Mouse (Mus musculus) hindlimb bud, embryonic 11.5 days (tissue): ENCODE results near the gene Fyn.

Experiments used
- DNase-seq: peaks from one replicate; pipeline ENCODE4 v3.0.0-alpha.2; 2012; ENCODE audit warnings: low read depth, low spot score; ENCODE audit errors: extremely low spot score

The Fyn gene

DNA sequence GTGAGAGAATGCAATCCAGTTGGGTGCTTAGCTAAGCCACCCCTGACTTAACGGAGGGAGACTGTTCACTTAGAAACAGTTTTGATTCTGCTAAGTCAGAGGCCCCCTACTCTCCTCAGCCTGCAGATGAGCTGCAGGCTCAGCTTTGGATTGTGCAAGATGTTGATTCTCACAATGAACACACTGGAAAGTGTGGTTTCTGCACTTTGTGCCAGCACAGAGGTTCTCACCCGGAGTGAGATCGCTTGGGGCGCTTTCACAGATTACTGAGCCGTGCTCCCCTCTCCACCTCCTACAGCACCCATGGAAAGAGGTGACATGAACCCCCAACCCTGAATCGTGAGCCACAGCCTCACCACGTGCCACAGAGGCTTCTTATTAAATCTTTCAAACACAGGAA, 100.7 kb downstream of the Fyn start:
- DNase-seq = no peak

- no peak for DNase-seq
Measured at GRCm38 (mm10) chr10:39470321-39470720, 101.7 kb downstream of the Fyn start.

DNA sequence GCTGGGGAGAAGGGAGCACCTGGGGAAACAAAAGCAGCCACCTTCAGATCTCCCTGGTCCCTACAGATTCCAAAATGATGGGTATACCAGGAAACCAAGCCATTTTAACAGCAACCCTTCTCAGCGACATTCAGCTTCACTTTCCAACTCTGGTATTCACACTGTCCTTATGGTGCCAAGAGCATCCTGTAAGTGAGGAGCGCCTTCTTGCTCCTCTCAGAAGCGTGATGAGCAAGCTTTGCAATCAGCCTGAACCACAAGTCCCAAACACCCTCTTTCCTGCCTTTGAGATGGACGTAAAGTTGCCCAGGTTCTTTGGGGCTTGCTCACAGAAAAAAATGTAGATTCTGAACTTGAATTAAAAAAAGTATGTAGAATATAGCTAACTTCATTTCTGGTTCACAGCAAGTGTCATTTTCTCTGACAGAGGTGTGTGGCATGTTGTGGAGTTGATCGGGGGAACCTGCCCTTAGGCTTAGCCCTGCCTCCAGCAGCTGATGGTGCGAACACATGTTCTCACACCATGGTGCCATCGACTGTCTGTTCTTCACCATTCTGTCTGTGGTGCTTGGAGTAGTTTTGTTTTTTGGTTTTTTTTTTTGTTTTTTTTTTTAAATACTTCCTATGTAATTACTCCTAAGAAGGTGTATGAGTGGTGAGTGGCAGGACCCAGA, 102.5 kb downstream of the Fyn start:
- no peak for DNase-seq

DNA sequence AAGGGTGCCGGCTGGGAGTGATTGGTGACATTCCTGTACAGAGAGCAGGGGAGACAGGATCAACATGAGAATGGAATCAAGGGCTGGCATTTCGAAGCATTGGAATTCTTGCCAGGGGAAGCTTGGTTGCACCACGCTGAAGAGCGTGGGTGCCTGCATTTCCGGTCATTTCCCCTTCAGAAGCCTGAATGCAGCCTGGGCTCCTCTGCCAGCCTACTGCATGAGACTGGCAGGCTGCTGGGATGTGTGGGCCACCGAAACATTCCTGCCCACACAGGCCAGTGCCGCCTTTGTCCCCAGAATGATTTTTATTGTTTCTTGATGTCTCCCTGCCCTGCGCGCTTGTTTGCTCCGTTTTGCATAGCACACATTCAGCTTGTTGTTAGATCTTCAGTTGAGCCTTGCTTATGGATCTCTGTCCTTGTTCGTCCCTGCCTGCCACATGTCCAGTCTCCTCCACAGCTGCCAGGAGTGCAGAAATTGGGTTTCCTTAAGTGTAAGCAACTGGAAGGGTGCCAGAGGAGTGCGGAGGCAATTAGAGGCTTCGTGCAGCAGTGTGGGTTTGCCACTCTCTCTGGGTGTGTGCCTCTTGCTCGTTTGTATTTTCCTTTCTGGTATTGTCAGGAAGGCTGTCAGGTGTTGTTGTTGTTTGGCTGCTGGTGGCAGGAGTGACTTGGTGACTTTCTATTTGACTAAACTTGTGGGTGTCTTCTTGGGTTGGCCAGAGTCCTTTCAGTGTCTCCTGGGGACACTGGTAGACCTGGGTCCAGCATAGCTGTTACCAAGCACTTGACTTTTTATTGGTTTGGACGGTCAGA, 103.3 kb downstream of the Fyn start:
- DNase-seq = no peak

- DNase-seq = no peak
Measured at GRCm38 (mm10) chr10:39472923-39473322, 104.3 kb downstream of the Fyn start.

GRCm38 (mm10) chr10:39479361-39479760, 110.7 kb downstream of the Fyn start:
- DNase-seq = no peak

DNA sequence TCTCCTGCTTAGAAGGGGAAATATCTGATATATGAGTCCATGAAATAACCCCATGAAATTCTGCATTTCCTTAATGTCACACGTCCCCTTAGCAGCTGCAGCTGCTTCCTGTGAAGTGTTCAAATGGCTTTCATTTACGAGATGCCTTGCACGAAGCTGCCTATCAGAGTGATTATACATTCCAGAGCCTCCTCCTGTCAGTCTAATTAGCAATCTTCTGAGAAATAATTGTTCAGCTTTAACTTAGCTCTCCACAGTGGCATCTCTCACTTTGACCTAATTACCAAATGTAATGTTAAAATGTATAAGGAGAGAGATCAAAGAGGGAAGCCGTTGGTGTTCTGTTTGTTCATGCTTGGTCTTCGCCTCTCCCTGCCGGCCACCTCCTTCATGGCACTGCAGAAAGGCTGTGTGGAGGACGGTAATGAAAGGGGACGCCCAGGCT, 115.7 kb downstream of the Fyn start:
- DNase-seq = peak; percentile 39

DNA sequence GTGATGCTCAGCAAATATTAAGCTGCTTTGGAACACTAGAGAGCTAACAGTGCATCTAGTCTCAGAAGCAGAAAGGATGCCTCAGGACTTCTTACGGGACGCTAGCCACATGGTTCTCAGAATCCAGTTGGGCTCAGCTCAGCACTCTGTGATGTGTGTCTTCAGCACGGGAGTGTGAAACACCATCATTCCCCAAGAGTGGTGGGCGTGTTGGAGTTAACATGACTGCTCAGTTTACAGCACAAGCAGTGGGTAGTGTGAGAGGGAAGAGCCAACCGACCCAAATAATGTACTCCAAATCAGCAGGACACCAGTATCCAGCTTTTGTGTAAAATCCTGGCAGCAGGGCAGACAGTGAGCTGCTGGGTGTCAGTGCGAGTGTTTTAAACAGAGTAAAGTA, 116.2 kb downstream of the Fyn start:
- DNase-seq = no peak

DNA sequence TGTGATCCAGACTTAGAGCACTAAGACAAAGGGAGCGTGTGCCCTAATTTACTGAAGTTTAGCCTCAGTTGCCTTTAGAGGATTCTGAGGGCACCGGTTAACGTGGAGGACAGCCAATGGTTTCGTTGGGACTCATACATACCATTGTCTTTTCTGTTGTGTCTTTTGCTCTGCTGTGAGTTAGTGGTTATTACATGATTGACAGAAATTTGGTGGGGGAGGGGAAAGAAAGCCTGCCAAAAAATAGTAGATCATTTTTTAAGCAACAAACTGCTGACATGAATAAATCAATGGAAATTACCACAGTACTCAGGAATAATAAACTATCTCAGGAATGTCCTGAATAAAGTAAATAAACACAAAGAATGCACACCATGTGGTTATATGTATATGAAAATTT, 117.3 kb downstream of the Fyn start:
- no peak for DNase-seq

GRCm38 (mm10) chr10:39486501-39487450, 118.1 kb downstream of the Fyn start:
- no peak for DNase-seq

DNA sequence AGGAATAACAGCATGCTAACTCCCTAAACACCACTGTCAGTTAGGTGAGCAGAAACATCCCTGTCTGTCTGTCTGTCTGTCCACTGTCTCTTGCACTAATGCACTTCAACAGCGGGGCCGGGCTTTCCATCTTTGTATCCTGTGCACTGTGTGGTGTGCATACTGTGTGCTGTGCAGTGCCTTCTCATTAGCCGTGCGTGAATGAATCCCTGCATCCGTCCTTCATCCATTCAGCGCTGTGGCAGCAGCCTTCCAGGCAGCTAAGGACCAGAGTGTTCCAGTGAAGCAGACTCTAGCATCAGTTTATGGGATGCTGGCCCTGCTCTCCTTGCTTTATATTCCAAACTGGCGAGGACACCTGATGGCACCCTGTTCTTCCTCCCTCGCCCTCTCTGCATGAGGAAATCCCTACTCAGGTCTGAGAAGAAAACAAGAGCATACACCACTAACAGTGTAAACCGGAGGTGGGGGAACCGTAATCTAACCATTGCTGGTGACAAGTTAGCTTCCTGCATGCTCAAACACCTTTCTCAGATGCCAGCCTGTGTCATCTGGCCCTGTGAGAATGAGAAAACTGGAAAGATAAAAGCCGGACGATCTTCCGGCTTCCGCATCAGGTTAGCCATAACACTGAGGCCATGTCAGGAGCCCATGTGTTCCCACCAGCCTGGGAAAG, 119.2 kb downstream of the Fyn start:
- no peak for DNase-seq

DNA sequence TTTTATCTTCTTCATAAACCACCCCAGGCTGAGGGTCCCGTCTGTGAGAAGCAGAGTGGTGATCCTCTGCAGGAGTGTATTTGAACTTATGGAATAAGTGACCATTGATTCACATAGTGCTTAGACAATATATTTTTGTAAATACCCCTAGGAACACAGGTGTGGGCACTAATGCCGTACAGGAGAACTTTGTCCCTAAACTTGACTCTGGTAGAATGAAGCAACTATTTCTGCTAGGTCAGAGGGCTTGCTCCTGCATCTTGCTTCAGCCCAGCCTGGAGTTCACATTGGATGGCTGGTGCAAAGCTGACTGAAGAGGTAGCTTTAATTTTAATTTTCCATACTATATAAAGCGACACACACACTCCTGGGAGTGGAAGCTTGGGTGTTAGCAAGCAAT, 119.9 kb downstream of the Fyn start:
- no peak for DNase-seq

DNA sequence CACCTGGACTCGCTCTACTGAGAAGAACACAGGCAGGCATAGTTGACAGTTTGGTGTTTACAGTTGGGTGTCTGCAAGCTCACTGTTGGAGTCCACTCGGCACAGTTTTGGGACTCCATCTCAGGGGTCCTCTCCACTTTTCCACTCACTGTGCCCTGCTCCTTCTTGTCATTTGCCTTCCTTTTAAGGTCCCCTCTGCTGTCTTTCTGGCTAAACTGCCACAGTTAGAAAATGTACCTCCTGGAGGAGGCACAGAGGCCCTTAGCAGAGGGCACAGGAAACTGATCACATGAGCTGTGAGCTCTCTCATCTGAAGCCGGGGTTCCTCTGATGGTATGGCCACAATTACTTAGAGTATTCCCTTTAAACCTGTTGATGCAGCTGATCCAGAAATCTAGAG, 120.3 kb downstream of the Fyn start:
- DNase-seq = no peak

- DNase-seq = no peak
Measured at GRCm38 (mm10) chr10:39490349-39491121, 121.9 kb downstream of the Fyn start.

GRCm38 (mm10) chr10:39492146-39492545, 123.5 kb downstream of the Fyn start:
- no peak for DNase-seq

DNA sequence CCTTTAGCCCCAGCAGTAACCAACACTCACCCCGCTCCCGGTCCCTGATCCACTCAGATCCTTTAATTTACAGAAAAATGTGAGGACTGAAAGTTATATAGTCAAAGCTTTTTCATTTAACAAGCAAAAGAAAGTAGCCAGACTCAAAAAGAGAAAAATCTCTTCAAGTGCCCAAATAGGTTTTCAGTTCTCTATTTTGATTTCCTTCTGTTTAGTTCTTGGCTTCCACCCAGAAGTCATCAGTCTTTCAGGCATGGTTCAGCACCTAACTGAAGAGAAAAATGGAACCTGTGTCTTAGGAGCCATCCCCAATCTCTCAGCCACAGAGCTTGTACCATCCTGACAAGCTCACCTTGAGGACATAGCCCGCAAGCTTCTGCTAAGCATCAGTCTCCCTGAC, 124.4 kb downstream of the Fyn start:
- DNase-seq = no peak

GRCm38 (mm10) chr10:39498641-39499040, 130.0 kb downstream of the Fyn start:
- no peak for DNase-seq

DNA sequence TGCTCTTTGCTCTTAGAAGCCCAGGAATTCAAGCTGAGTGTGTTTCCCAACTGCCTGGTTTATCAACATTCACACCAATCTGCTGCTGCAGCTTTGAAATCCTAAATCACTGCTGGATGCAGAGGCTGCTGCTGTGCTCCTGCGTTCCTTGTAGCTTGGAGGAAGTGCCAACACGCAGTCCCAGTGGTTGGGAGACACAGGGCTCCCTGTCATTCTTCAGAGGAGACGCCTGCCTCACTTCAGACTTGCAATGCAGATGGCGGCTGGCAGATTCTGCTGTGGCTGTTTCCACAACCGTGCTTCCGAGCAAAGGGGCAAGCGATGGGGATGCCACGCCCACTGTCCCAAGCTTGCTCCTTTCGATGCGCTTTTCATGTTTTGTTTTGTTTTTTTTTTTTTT, 132.9 kb downstream of the Fyn start:
- DNase-seq = no peak

- DNase-seq = no peak
Measured at GRCm38 (mm10) chr10:39501977-39502706, 133.5 kb downstream of the Fyn start.
